ENCODE assay signal across 8 mouse cellular contexts in genomic region chr4:106315921-106316350, GRCm38 (mm10). TPM values are rescaled to one million over a fixed set of nuclear protein-coding genes. Genes with fewer than 3 reads are reported as not detected.
DNase-seq lines count a peak whose midpoint lies in the region; ATAC-seq and TF ChIP-seq lines count a peak whose summit lies in the region.

Gene Usp24, plus strand, starts transcription at chr4:106316213.

- peak; percentile 68 for DNase-seq in layer of hippocampus, adult 11-12 months (ENCODE audit: low spot score)
- no peak for DNase-seq in layer of hippocampus, adult 9-10 months (ENCODE audit: low spot score)
- DNase-seq in heart, adult 18-20 months, result peak; percentile 84 to 85
- DNase-seq in kidney, adult 18-20 months, result peak; percentile 84
- DNase-seq in midbrain, embryonic 14.5 days, result peak; percentile 84

- no peaks in the 10 kb centered on the region for H3K27me3 ChIP-seq in embryonic facial prominence, embryonic 13.5 days
- no peaks in the 10 kb centered on the region for H3K27me3 ChIP-seq in limb, embryonic 13.5 days
- H3K27me3 ChIP-seq in midbrain, embryonic 14.5 days (ENCODE audit: control insufficient read depth, insufficient read depth, low read length), result no peaks in the 10 kb centered on the region
- H3K27me3 ChIP-seq in small intestine, adult 2 months (ENCODE audit: control insufficient read depth, insufficient read depth, low read length), result no peaks in the 10 kb centered on the region

- peak within 1 kb of the TSS; percentile 73 for H3K4me2 ChIP-seq in embryonic facial prominence, embryonic 13.5 days
- peak within 1 kb of the TSS; percentile 92 for H3K4me2 ChIP-seq in limb, embryonic 13.5 days (replicated peaks)
- peak within 1 kb of the TSS; percentile 68 for H3K4me2 ChIP-seq in midbrain, embryonic 14.5 days (ENCODE audit: low read length)

- H3K4me3 ChIP-seq in embryonic facial prominence, embryonic 13.5 days, result peak within 1 kb of the TSS; percentile 96
- peak within 1 kb of the TSS; percentile 95 for H3K4me3 ChIP-seq in limb, embryonic 13.5 days
- H3K4me3 ChIP-seq in midbrain, embryonic 14.5 days (replicated peaks; ENCODE audit: low read depth, low read length), result peak within 1 kb of the TSS; percentile 89
- H3K4me3 ChIP-seq in small intestine, adult 2 months (ENCODE audit: low read depth, low read length), result peak within 1 kb of the TSS; percentile 78

- H3K9ac ChIP-seq in embryonic facial prominence, embryonic 13.5 days, result peak within 1 kb of the TSS; percentile 97
- peak within 1 kb of the TSS; percentile 94 for H3K9ac ChIP-seq in limb, embryonic 13.5 days
- peak within 1 kb of the TSS; percentile 94 for H3K9ac ChIP-seq in midbrain, embryonic 14.5 days (replicated peaks; ENCODE audit: low read length)

- H3K9me3 ChIP-seq in embryonic facial prominence, embryonic 13.5 days, result no peaks in the 10 kb centered on the region
- H3K9me3 ChIP-seq in limb, embryonic 13.5 days, result no peaks in the 10 kb centered on the region
- no peaks in the 10 kb centered on the region for H3K9me3 ChIP-seq in midbrain, embryonic 14.5 days (ENCODE audit: control insufficient read depth, low read length)

- TF ChIP-seq POLR2A in small intestine, adult 2 months (IDR thresholded peaks at IDR 0.05; ENCODE audit: low read depth, low read length), result peak; percentile 82; the same call in 1 of the 2 replicates

- under 1% methylated on average over 31 of the region's 60 CpGs for WGBS in embryonic facial prominence, embryonic 13.5 days
- WGBS in limb, embryonic 13.5 days, result 0% methylated on average over 59 of the region's 60 CpGs
- WGBS in midbrain, embryonic 14.5 days, result 0% methylated on average over 55 of the region's 60 CpGs
- under 1% methylated on average over 60 of the region's 60 CpGs for WGBS in small intestine, adult 2 months

- peak within 1 kb of the TSS; percentile 92 for H3K27ac ChIP-seq in embryonic facial prominence, embryonic 13.5 days
- H3K27ac ChIP-seq in limb, embryonic 13.5 days, result peak within 1 kb of the TSS; percentile 91
- peak within 1 kb of the TSS; percentile 96 for H3K27ac ChIP-seq in midbrain, embryonic 14.5 days (replicated peaks; ENCODE audit: low read depth, low read length)
- H3K27ac ChIP-seq in small intestine, adult 2 months (ENCODE audit: insufficient read depth, low read depth, low read length), result peak within 1 kb of the TSS; percentile 18

- peak; percentile 88 for ATAC-seq in embryonic facial prominence, embryonic 13.5 days (ENCODE audit: insufficient number of reproducible peaks, insufficient read depth, low FRiP score, low TSS enrichment, low read depth)
- ATAC-seq in limb, embryonic 13.5 days (ENCODE audit: low FRiP score, low read depth), result peak; percentile 90
- peak; percentile 88 for ATAC-seq in midbrain, embryonic 14.5 days (ENCODE audit: low FRiP score, low TSS enrichment)

- H3K4me1 ChIP-seq in embryonic facial prominence, embryonic 13.5 days, result peaks cover 38% of the 10 kb centered on the region
- peaks cover 42% of the 10 kb centered on the region for H3K4me1 ChIP-seq in limb, embryonic 13.5 days
- peaks cover 25% of the 10 kb centered on the region for H3K4me1 ChIP-seq in midbrain, embryonic 14.5 days (ENCODE audit: control insufficient read depth, insufficient read depth, low read length)
- no peaks in the 10 kb centered on the region; the same call in 1 of the 2 replicates for H3K4me1 ChIP-seq in small intestine, adult 2 months (ENCODE audit: control insufficient read depth, insufficient read depth, insufficient read length, low read length)

- no peaks in the 10 kb centered on the region for H3K36me3 ChIP-seq in embryonic facial prominence, embryonic 13.5 days
- H3K36me3 ChIP-seq in limb, embryonic 13.5 days, result no peaks in the 10 kb centered on the region
- H3K36me3 ChIP-seq in midbrain, embryonic 14.5 days (ENCODE audit: control insufficient read depth, insufficient read depth, low read length), result no peaks in the 10 kb centered on the region
- no peaks in the 10 kb centered on the region for H3K36me3 ChIP-seq in small intestine, adult 2 months (ENCODE audit: control insufficient read depth, insufficient read depth, low read length)

- TF ChIP-seq CTCF in small intestine, adult 2 months (IDR thresholded peaks at IDR 0.05; ENCODE audit: extremely low read depth, insufficient read length, insufficient replicate concordance, low read depth, low read length), result no peak

RNA-seq across cellular contexts. Expression of gene Usp24, which starts in this region (rescaled TPM):
- 9.1 and 10.6 TPM in 2 replicates for polyA plus RNA-seq in embryonic facial prominence, embryonic 13.5 days (2015; fragmentation: Nextera tagmentation; extraction: Ambion mirVana)
- 10 to 100 TPM; 51.8 to 51.9 TPM for total RNA-seq in heart, adult 18-20 months (2021)
- 9.0 and 9.4 TPM in 2 replicates for polyA plus RNA-seq in limb, embryonic 13.5 days (2015; fragmentation: Nextera tagmentation; extraction: Ambion mirVana)
- 12.6 and 13.9 TPM in 2 replicates for polyA plus RNA-seq in midbrain, embryonic 14.5 days (2014; fragmentation: Nextera tagmentation; extraction: Ambion mirVana)
- 3.2 and 5.8 TPM in 2 replicates for polyA plus RNA-seq in small intestine, adult 2 months (2012; rRNA removed)

Comparison
In these comparisons a context has a peak if more than half of its experiments do, and no peak if none do; other contexts are left out.
1. H3K27ac ChIP-seq: peak in every context shown above with its lines; median percentile 96 in midbrain, embryonic 14.5 days; 92 in embryonic facial prominence, embryonic 13.5 days; 91 in limb, embryonic 13.5 days; 18 in small intestine, adult 2 months.